Mouse (Mus musculus) bone marrow, adult 2 months (tissue): Measurements from ENCODE around the gene Sh3pxd2a.

Experiments used
- CTCF ChIP-seq: fragments of 200-500 bp; IDR thresholded peaks from 2 replicates; pipeline ENCODE4 v1.5.1; 2011; ENCODE audit warnings: low read length, control low read depth; ENCODE audit not compliant: control insufficient read depth, insufficient read depth
- POLR2A ChIP-seq: fragments of 200-500 bp; IDR thresholded peaks from 2 replicates; pipeline ENCODE4 v1.6.1; 2011; ENCODE audit warnings: low read depth, mild to moderate bottlenecking, control low read depth, low read length, borderline replicate concordance; ENCODE audit not compliant: control insufficient read depth

DNA sequence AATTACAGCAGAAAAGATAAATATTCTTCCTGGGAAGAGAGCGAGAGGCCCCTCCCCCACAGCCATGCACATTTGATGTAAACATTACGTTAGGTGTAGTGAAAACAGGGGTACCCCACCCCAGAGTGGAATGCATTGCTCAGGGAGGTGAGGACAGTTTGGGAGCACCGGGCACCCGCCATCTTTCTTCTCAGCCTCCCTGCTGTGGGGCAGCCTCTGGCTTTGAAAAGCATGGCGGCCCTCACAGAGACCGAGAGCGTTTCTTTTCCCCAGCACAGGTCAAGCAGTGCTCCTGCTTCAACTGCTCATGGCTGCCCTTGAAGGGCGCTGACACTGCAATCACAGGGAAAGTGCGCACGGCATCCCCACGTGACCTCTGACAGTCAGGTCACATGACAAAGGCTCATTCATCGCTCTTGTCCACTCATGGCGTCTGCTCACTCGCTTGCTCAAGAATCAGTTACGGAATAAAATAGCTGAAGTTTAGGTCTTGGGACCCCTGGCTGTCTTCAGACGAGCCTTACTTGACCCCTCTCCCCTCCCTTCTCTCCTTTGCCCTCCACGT, 177.2 kb downstream of the Sh3pxd2a start:
- no peak for TF ChIP-seq POLR2A
- no peak for TF ChIP-seq CTCF
